Mouse (Mus musculus): Measurements from ENCODE around the gene Kmt2d.

Kmt2d gene

GRCm38 (mm10) chr15:98859319-98860043 is 11.5 kb downstream of the Kmt2d start:
- DNase-seq (ENCODE audit: low spot score in 2 of 2), result no peak

- no peak for DNase-seq (ENCODE audit: low spot score in 2 of 2)
These were observed 16.8 kb downstream of the Kmt2d start for GRCm38 (mm10) chr15:98854214-98854613.

- no peak for DNase-seq (ENCODE audit: low spot score in 2 of 2)
These were observed 17.7 kb downstream of the Kmt2d start for GRCm38 (mm10) chr15:98853161-98853937.

GRCm38 (mm10) chr15:98852733-98853132 is 18.3 kb downstream of the Kmt2d start:
- DNase-seq (ENCODE audit: low spot score in 2 of 2), result peak in 1 of 2 experiments; percentile 61

GRCm38 (mm10) chr15:98852071-98852470 is 18.9 kb downstream of the Kmt2d start:
- DNase-seq (ENCODE audit: low spot score in 2 of 2), result peak in 1 of 2 experiments; percentile 62

GRCm38 (mm10) chr15:98851229-98851818 is 19.7 kb downstream of the Kmt2d start:
- DNase-seq (ENCODE audit: low spot score in 2 of 2), result no peak

- peak in 1 of 2 experiments; percentile 58 for DNase-seq (ENCODE audit: low spot score in 2 of 2)
These were observed 20.3 kb downstream of the Kmt2d start for GRCm38 (mm10) chr15:98850668-98851067.

GRCm38 (mm10) chr15:98849956-98850600 is 20.9 kb downstream of the Kmt2d start:
- DNase-seq (ENCODE audit: low spot score in 2 of 2), result peak in 1 of 2 experiments; percentile 59

- DNase-seq (ENCODE audit: low spot score in 2 of 2), result no peak
These were observed 21.8 kb downstream of the Kmt2d start for GRCm38 (mm10) chr15:98849165-98849564.

- DNase-seq (ENCODE audit: low spot score in 2 of 2), result no peak
These were observed 24.9 kb downstream of the Kmt2d start for GRCm38 (mm10) chr15:98846140-98846539.

- DNase-seq (ENCODE audit: low spot score in 2 of 2), result no peak
These were observed 25.9 kb downstream of the Kmt2d start for GRCm38 (mm10) chr15:98845149-98845548.

GRCm38 (mm10) chr15:98843595-98844223 is 27.3 kb downstream of the Kmt2d start:
- DNase-seq (ENCODE audit: low spot score in 2 of 2), result peak in 1 of 2 experiments; percentile 61

- DNase-seq (ENCODE audit: low spot score in 2 of 2), result no peak
These were observed 31.1 kb downstream of the Kmt2d start for GRCm38 (mm10) chr15:98839671-98840585.

- DNase-seq (ENCODE audit: low spot score in 2 of 2), result no peak
These were observed 31.8 kb downstream of the Kmt2d start for GRCm38 (mm10) chr15:98839161-98839560.

- no peak for DNase-seq (ENCODE audit: low spot score in 2 of 2)
These were observed 33.3 kb downstream of the Kmt2d start for GRCm38 (mm10) chr15:98837743-98838103.

GRCm38 (mm10) chr15:98837006-98837742 is 33.8 kb downstream of the Kmt2d start:
- DNase-seq (ENCODE audit: low spot score in 2 of 2), result no peak

GRCm38 (mm10) chr15:98835291-98835690 is 35.7 kb downstream of the Kmt2d start:
- no peak for DNase-seq (ENCODE audit: low spot score in 2 of 2)

- no peak for DNase-seq (ENCODE audit: low spot score in 2 of 2)
These were observed 36.9 kb downstream of the Kmt2d start for GRCm38 (mm10) chr15:98834059-98834458.

GRCm38 (mm10) chr15:98833281-98833680 is 37.7 kb downstream of the Kmt2d start:
- no peak for DNase-seq (ENCODE audit: low spot score in 2 of 2)

Data from spleen, postnatal 4 days (tissue).